Mouse (Mus musculus) A20 (cell line): Measurements from ENCODE around the gene Cmc1.

Experiments used
- DNase-seq: peaks from one replicate; pipeline ENCODE4 v3.0.0-alpha.2; 2011; ENCODE audit warnings: low read depth, low spot score

Cmc1 gene

DNA sequence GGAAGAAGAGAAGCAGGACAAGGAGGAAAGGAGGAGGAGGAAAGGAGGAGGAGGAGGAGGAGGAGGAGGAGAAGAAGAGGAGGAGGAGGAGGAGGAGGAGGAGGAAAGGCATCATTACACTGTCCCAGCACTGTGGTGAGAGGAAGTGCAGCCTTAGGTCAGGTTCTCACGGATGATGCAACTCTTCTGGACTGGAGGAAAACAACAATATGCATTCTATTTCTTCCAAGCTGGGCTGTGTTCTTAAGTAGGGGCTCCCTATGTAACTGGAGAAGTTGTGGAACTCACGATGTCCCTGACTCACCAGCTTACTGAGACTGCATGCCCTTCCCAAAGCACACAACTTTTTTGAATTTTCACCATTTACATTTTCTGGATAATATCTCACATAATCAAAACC is 118.3 kb downstream of the Cmc1 start:
- DNase-seq, result no peak

GRCm38 (mm10) chr9:118030252-118030651 is 119.7 kb downstream of the Cmc1 start:
- DNase-seq, result no peak

- no peak for DNase-seq
These were observed 120.5 kb downstream of the Cmc1 start for GRCm38 (mm10) chr9:118029490-118029889.

DNA sequence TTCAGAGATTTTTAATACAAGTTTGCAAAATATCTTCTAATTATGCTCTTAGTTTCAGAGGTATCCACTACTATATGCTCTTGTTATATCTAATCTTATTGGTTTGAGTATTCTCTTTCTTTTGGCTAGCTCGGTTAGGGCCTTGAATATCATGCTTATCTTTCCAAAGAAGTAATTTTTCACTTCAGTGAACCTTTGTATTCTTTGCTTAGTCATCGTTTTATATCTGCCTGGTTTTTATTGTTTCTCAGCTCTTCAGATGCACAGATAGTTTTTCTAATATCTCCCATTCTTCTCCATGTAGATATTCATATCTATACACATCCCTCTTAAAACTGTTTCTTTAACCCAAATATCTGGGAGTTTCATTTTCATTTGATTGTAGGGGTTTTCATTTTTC is 125.0 kb downstream of the Cmc1 start:
- no peak for DNase-seq
